Mouse (Mus musculus) lung, embryonic 14.5 days (tissue): ENCODE results near the gene Lemd2. TPM values are rescaled to one million over a fixed set of nuclear protein-coding genes. Genes with fewer than 3 reads are reported as not detected.

Experiments used
- ATAC-seq: fragments of 200-750 bp; cut with Nextera tagmentation; 2 replicates; pipeline ENCODE4 v1.8.0; 2017; ENCODE audit warnings: mild to moderate bottlenecking, moderate TSS enrichment, moderate library complexity; ENCODE audit not compliant: insufficient read depth
- DNase-seq: peaks from one replicate; pipeline ENCODE4 v3.0.0-alpha.2; 2015
- H3K27ac ChIP-seq: fragments of 300-500 bp; sonication (generic); 2 replicates; pipeline ENCODE4 v1.5.1; 2014; ENCODE audit warnings: low read depth, mild to moderate bottlenecking, moderate library complexity
- H3K27me3 ChIP-seq: fragments of 300-500 bp; sonication (generic); 2 replicates; pipeline ENCODE4 v1.6.1; 2014; ENCODE audit warnings: low read length, control low read depth; ENCODE audit not compliant: insufficient read depth
- H3K36me3 ChIP-seq: fragments of 300-500 bp; sonication (generic); 2 replicates; pipeline ENCODE4 v1.6.1; 2014; ENCODE audit warnings: control low read depth; ENCODE audit not compliant: insufficient read depth
- H3K4me1 ChIP-seq: fragments of 300-500 bp; sonication (generic); 2 replicates; pipeline ENCODE4 v1.6.1; 2014; ENCODE audit warnings: antibody characterized with exemption, control low read depth; ENCODE audit not compliant: insufficient read depth
- H3K4me2 ChIP-seq: fragments of 300-500 bp; sonication (generic); 2 replicates; pipeline ENCODE4 v1.6.1; 2014; ENCODE audit warnings: mild to moderate bottlenecking
- H3K4me3 ChIP-seq: fragments of 300-500 bp; sonication (generic); 2 replicates; pipeline ENCODE4 v1.5.1; 2014; ENCODE audit warnings: low read depth, low read length
- H3K9ac ChIP-seq: fragments of 300-500 bp; sonication (generic); 2 replicates; pipeline ENCODE4 v1.6.1; 2014
- H3K9me3 ChIP-seq: fragments of 300-500 bp; sonication (generic); 2 replicates; pipeline ENCODE4 v1.6.1; 2016; ENCODE audit warnings: low read depth, low read length, control low read depth
- CTCF ChIP-seq: IDR thresholded peaks from 2 replicates; pipeline ENCODE4 v1.5.1; 2016; ENCODE audit warnings: antibody characterized with exemption, low read depth
- WGBS: fragments of 180-500 bp; shearing (Covaris S2); extraction: QIAGEN DNeasy Blood & Tissue Kit; methylation state at CpG from one replicate; pipeline ENCODE4 v1.1.7; 2014; 5-methylcytosine and 5-hydroxymethylcytosine counted together
- polyA plus RNA-seq: library from polyadenylated mRNA; unstranded; fragments of >200 nt; fragmentation: Nextera tagmentation; extraction: Ambion mirVana; gene quantifications from 2 replicates; pipeline ENCODE4 v1.2.1, GENCODE M21; 2014

Lemd2 gene
- polyA plus RNA-seq, 1 experiment from 2014 or later = 20.4 TPM

- TF ChIP-seq CTCF = no peak
- peaks cover 83% of the 10 kb centered on the region for H3K36me3 ChIP-seq
- no peak overlapping the region for H3K27ac ChIP-seq
- H3K9ac ChIP-seq = no peak overlapping the region
- ATAC-seq (no peak), DNase-seq (no peak)
- H3K27me3 ChIP-seq = no peaks in the 10 kb centered on the region
- H3K9me3 ChIP-seq = no peaks in the 10 kb centered on the region; the same call in 1 of the 2 replicates
- WGBS = 94% methylated on average over 9 of the region's 9 CpGs
- H3K4me2 ChIP-seq = no peak overlapping the region
- H3K4me1 ChIP-seq = no peaks in the 10 kb centered on the region
- no peak overlapping the region for H3K4me3 ChIP-seq
Observed at GRCm38 (mm10) chr17:27199205-27199604, 5.1 kb downstream of the Lemd2 start.

DNA sequence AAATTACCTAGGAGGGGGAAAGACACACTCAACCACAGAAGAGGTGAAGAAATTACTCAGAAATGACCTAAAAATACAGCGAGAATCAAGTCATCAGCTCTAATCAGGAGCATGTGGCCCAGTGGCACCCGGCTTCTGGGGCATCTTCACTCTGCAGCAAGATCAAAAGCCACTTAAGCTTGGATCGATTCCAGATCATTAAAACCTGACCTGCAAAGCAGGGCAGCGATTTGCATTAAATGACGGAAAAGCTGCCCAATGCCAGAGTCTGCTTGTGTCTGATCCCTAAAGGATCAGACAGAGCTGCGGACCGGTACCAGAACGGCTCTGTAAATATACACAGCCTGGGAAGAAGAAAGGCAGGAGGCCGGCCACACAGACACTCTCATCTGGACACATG lies 8.1 kb downstream of the Lemd2 start:
- DNase-seq = no peak
- TF ChIP-seq CTCF = no peak
- 72% methylated on average over 9 of the region's 9 CpGs for WGBS
- Histone ChIP-seq H3K27me3 (no peaks in the 10 kb centered on the region), H3K9ac (no peak overlapping the region), H3K9me3 (no peaks in the 10 kb centered on the region), H3K4me1 (no peaks in the 10 kb centered on the region), H3K4me3 (no peak overlapping the region), H3K4me2 (no peak overlapping the region), H3K27ac (no peak overlapping the region), H3K36me3 (peaks cover 100% of the 10 kb centered on the region)
- ATAC-seq = no peak

- Histone ChIP-seq H3K27me3 (no peaks in the 10 kb centered on the region), H3K27ac (no peak overlapping the region), H3K4me1 (no peaks in the 10 kb centered on the region), H3K4me2 (no peak overlapping the region), H3K9me3 (no peaks in the 10 kb centered on the region), H3K36me3 (peaks cover 100% of the 10 kb centered on the region), H3K4me3 (no peak overlapping the region), H3K9ac (no peak overlapping the region)
- DNase-seq (no peak), ATAC-seq (no peak)
- TF ChIP-seq CTCF = no peak
- WGBS = 73% methylated on average over 20 of the region's 20 CpGs
Observed at GRCm38 (mm10) chr17:27194258-27195185, 9.7 kb downstream of the Lemd2 start.

DNA sequence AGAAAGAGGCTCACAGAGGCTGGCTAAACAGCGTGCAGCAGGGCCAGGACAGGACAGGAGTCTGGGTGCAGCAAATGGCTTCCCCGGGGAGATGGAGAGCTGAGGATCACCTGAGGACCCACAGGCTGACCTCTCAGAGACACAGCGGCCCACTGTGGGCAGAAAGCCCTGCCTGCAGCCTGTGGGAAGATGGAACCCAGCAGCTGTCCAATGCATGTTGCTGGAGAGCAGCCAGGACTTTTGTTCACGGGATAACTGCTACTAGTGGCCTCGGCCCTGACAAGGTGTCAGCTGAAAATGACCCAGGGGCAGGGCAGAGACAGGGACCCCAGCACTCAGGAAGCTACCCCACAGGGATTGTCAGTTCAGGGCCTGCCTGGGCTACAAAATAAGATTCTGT lies 12.5 kb downstream of the Lemd2 start:
- no peak overlapping the region for H3K9ac ChIP-seq
- WGBS = 64% methylated on average over 5 of the region's 5 CpGs
- no peak overlapping the region for H3K4me2 ChIP-seq
- no peaks in the 10 kb centered on the region for H3K4me1 ChIP-seq
- no peak overlapping the region for H3K27ac ChIP-seq
- ATAC-seq (no peak), DNase-seq (no peak)
- H3K36me3 ChIP-seq = peaks cover 76% of the 10 kb centered on the region
- no peak overlapping the region for H3K4me3 ChIP-seq
- no peaks in the 10 kb centered on the region for H3K9me3 ChIP-seq
- no peak for TF ChIP-seq CTCF
- H3K27me3 ChIP-seq = no peaks in the 10 kb centered on the region

- ATAC-seq (no peak), DNase-seq (no peak)
- Histone ChIP-seq H3K4me2 (no peak overlapping the region), H3K36me3 (peaks cover 70% of the 10 kb centered on the region), H3K4me1 (no peaks in the 10 kb centered on the region), H3K27ac (no peak overlapping the region), H3K27me3 (no peaks in the 10 kb centered on the region), H3K9me3 (no peaks in the 10 kb centered on the region), H3K4me3 (no peak overlapping the region), H3K9ac (no peak overlapping the region)
- 78% methylated on average over 6 of the region's 6 CpGs for WGBS
- TF ChIP-seq CTCF = no peak
Observed at GRCm38 (mm10) chr17:27191189-27191588, 13.1 kb downstream of the Lemd2 start.

- no peak overlapping the region for H3K27ac ChIP-seq
- no peak overlapping the region for H3K9ac ChIP-seq
- peaks cover 55% of the 10 kb centered on the region for H3K36me3 ChIP-seq
- no peaks in the 10 kb centered on the region for H3K27me3 ChIP-seq
- ATAC-seq (peak; percentile 42), DNase-seq (peak; percentile 81)
- H3K4me3 ChIP-seq = no peak overlapping the region
- H3K4me1 ChIP-seq = no peaks in the 10 kb centered on the region
- H3K4me2 ChIP-seq = no peak overlapping the region
- 41% methylated on average over 10 of the region's 10 CpGs for WGBS
- peak; percentile 97 for TF ChIP-seq CTCF
- no peaks in the 10 kb centered on the region for H3K9me3 ChIP-seq
Observed at GRCm38 (mm10) chr17:27189640-27190216, 14.5 kb downstream of the Lemd2 start.

- Histone ChIP-seq H3K27ac (no peak overlapping the region), H3K27me3 (no peaks in the 10 kb centered on the region), H3K4me3 (no peak overlapping the region), H3K4me1 (no peaks in the 10 kb centered on the region), H3K4me2 (no peak overlapping the region), H3K9ac (no peak overlapping the region), H3K9me3 (no peaks in the 10 kb centered on the region), H3K36me3 (peaks cover 47% of the 10 kb centered on the region)
- no peak for ATAC-seq
- no peak for DNase-seq
- no peak for TF ChIP-seq CTCF
- 84% methylated on average over 9 of the region's 9 CpGs for WGBS
Observed at GRCm38 (mm10) chr17:27188883-27189282, 15.4 kb downstream of the Lemd2 start.
